Mouse (Mus musculus): Measurements from ENCODE around the gene Olfr1387.
"Not testable (repeated sequence)": the region's sequence is repeated elsewhere in the genome, so short reads cannot be mapped to it uniquely, and the experiment has no call there.

Olfr1387 gene

DNA sequence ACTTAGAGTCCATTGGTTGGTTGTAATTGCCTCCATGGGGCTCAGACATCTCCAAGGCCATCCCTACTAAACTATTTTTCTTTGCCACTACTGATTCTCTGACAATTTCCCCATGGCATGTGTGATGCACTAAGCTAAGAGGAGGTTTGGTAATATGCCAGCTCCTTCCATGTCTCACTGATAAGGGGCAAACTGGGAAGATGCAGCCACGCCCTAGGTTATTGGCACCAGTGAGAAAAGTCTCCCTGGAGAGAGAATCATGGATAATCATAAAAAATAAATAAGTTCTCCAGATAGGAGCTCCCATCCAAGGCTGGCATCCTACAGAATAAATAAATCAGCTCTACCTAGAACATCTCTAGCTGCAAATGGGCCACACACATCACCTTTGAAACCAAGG, at the start of gene Olfr1387:
Gene Olfr1387, plus strand, starts transcription at position 301 of the 400 bp plus-strand sequence.
- no peak for DNase-seq

DNA sequence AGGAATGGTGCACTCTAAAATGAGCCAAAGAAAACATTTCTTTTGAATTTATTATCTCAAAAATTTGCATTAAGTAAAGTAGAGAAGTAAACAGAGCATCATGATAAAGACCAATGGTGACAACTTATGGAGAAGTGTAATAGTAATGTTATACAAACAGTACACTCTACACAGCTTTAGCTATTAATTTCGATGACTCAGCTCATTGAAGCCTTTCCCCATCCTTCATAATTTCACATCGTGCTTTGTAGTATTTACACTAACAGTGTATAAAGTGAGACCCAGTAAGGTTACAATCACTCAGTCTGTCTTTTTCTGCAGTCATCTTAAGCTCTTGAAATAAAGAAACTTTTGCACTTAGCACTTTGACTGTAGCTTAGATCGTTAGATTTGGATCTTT, 48.4 kb upstream of the Olfr1387 start:
- DNase-seq, result no peak

DNA sequence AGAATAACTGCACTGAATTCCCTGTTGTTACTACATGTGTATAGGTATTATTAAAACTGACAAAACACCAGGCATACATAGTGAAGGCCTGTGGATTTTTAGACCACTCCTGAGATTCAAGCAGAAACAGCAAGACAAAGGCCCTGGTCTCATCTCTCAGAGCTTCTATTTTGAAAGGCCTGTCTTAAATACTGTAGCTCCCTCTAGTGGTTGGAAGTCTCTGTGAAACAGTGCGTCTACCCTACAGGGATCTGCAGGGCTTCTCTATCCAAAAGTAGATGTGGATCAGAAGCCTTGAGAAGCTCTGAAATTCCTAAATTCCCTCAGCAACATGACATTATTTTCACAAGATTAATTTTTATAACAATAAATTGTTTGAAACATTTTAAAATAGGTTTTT, 44.6 kb upstream of the Olfr1387 start:
- DNase-seq, result no peak

DNA sequence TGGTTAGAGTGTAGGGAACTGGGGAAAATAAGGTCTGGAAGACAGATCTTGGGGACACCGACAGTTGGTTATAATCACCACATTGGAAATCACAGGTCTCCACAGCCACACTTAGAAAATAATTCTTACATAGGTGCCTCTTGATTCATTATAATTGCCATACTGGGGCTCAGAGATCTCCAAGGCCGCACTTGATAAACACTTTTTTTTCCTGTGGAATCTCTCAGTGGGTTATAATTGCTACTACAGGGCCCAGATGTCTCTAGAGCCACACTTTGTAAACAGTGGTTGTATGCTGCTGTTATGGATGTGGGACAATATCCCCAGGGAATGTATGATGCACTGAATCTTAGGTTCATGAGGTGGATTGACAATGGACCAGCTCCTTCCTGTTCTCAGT, 32.4 kb upstream of the Olfr1387 start, which contains the start of gene Olfr1389:
Gene Olfr1389, plus strand, starts transcription at position 301 of the 400 bp plus-strand sequence.
- no peak for DNase-seq

DNA sequence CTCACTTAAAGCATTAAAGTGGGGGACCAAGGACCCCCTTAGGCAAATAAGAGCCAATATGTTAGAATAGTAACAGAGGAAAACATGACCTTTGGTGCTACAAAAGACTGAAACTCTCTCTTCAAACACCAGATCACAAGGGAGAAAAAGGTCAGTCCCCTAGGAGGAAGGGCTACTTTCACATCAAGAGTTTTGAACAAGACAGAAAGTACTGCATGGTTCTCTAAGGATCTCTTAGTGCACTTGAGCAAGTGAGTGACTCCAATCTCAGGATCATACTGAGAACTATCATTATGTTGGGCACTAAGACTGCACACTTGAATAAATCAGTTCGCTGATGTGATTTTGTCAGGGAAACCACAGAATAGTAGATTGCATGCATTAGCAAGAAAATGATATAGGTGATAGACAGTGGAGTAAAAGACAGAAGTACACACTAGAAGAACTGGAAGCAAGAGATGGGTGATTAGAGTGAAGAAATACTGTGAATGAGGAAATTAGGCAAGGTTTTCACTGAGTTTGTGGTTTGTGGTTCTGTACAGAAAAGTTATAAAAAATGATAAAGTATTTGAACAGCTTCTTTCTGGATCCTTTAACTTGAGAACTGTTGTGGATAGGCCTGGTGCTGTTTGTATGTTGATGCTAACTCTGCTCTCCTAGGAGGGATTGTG, 29.8 kb upstream of the Olfr1387 start:
- DNase-seq, result no peak

DNA sequence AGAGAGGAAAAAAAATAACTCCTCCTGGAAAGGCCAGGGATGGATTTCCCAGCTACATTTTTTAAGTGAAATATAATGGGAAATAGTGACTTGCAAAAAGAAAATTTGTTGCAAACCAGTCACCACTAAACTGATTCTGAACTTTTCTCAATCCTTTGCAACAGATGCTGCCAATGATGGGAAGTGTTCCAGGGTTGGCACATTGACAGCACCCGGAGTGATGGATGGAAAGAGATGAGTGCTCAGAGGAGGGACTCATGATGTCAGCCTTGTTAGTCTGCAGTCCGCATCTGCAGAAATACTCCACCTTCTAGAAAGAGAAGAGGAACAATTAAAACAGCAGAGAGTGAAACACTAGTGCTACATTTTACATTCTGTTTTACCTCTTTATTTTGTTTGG, 25.5 kb upstream of the Olfr1387 start:
- DNase-seq, result no peak

DNA sequence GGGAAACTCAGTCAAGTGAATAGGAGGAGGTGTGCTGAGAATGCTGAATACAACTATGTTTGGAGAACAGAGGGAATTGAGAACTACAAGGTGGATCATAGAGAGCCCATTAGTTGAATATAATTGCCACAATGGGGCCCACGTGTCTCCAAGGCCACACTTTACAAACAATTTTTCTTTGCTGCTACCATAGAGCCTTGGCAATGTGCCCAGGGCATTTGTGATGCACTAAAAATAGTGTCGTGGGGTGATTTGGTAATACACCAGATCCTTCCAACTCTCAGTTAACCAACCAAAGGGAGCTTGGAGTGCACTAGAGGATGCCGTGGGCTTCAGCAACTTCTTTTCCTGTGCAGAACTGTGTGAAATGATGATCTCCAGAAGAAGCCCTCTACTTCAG, 18.7 kb upstream of the Olfr1387 start, which contains the start of gene Olfr1388:
Gene Olfr1388, plus strand, starts transcription at position 214 of the 400 bp plus-strand sequence.
- no peak for DNase-seq

DNA sequence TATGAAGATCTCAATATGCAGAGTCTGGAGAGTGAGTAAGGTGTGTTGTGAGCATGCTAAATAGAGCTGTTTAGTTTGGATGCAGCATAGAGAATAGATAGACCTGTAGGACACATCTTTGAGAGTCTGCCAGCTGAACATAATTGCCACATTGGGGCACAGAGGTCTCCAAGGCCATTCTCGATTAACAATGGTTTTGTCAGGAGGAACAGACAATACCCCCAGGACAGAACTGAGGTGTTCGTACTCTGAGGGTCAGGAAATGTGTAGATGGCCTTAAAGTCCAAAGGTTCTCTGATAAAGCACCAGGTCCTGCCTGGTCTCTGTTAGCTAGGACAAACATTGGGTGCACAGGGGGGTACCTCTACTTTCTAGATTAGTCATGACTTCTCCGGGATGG, 9.6 kb downstream of the Olfr1387 start, which contains the start of gene Olfr1386:
Gene Olfr1386, plus strand, starts transcription at position 301 of the 400 bp plus-strand sequence.
- not testable (repeated sequence) for DNase-seq

DNA sequence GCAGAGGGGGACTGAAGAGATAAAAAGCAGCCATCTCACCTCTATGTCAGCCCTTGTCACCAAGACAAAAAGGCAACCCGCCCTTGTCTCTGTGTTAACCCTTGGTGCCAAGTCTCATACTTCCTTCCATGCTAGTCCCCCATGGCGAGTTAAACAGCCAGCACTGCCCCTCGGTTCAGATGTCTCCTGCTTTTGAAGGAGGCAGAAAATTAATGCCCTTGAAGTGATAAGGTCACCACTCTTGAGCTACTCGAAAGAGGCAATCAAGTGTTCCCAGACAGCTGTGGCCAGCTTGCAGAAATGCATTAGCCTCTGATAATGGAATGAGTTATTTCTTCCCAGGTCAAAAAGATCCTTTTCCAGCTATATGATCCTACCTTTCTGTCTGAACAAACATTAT, 30.8 kb downstream of the Olfr1387 start:
- no peak for DNase-seq

DNA sequence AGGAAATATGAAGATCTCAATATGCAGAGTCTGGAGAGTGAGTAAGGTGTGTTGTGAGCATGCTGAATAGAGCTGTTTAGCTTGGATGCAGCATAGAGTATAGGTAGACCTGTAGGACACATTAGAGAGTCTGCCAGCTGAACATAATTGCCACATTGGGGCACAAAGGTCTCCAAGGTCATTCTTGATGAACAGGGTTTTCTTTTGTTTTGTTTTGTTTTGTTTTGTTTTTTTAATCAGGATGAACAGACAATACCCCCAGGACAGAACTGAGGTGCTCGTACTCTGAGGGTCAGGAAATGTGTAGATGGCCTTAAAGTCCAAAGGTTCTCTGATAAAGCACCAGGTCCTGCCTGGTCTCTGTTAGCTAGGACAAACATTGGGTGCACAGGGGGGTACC, 33.6 kb downstream of the Olfr1387 start, which contains the start of gene Olfr1385:
Gene Olfr1385, plus strand, starts transcription at position 301 of the 400 bp plus-strand sequence.
- DNase-seq, result not testable (repeated sequence)

All from cerebellum, adult 11-12 months (tissue).